Mouse (Mus musculus) lung, postnatal 0 days (tissue): Measurements from ENCODE around the gene Lsm4. TPM values are rescaled to one million over a fixed set of nuclear protein-coding genes. Genes with fewer than 3 reads are reported as not detected.

Experiments used
- ATAC-seq: fragments of 200-750 bp; cut with Nextera tagmentation; 2 replicates; pipeline ENCODE4 v1.8.0; 2017; ENCODE audit warnings: moderate library complexity
- DNase-seq: peaks from one replicate; pipeline ENCODE4 v3.0.0-alpha.2; 2016; ENCODE audit warnings: low spot score
- H3K27ac ChIP-seq: fragments of 300-500 bp; sonication (generic); 2 replicates; pipeline ENCODE4 v1.5.1; 2014; ENCODE audit warnings: antibody characterized with exemption, mild to moderate bottlenecking, low read length, mixed read lengths
- H3K27me3 ChIP-seq: fragments of 300-500 bp; sonication (generic); replicated peaks from 2 replicates; pipeline ENCODE4 v1.6.1; 2014; ENCODE audit warnings: low read length, mixed read lengths; ENCODE audit not compliant: insufficient read depth
- H3K36me3 ChIP-seq: fragments of 300-500 bp; sonication (generic); 2 replicates; pipeline ENCODE4 v1.6.1; 2014; ENCODE audit warnings: low read length, mixed read lengths; ENCODE audit not compliant: insufficient read depth
- H3K4me1 ChIP-seq: fragments of 300-500 bp; sonication (generic); 2 replicates; pipeline ENCODE4 v1.6.1; 2014; ENCODE audit warnings: antibody characterized with exemption, low read depth, low read length, mixed read lengths; ENCODE audit not compliant: insufficient read depth
- H3K4me2 ChIP-seq: fragments of 300-500 bp; sonication (generic); replicated peaks from 2 replicates; pipeline ENCODE4 v1.6.1; 2014; ENCODE audit warnings: low read depth, mild to moderate bottlenecking, low read length, moderate library complexity, mixed read lengths
- H3K4me3 ChIP-seq: fragments of 300-500 bp; sonication (generic); 2 replicates; pipeline ENCODE4 v1.5.1; 2014; ENCODE audit warnings: low read depth, low read length
- H3K9ac ChIP-seq: fragments of 300-500 bp; sonication (generic); replicated peaks from 2 replicates; pipeline ENCODE4 v1.6.1; 2014; ENCODE audit warnings: low read depth, mild to moderate bottlenecking
- H3K9me3 ChIP-seq: fragments of 300-500 bp; sonication (generic); 2 replicates; pipeline ENCODE4 v1.6.1; 2016; ENCODE audit warnings: low read length, mixed read lengths
- CTCF ChIP-seq: IDR thresholded peaks from 2 replicates; pipeline ENCODE4 v1.5.1; 2016; ENCODE audit warnings: antibody characterized with exemption, mild to moderate bottlenecking
- EP300 ChIP-seq: IDR thresholded peaks from 2 replicates; pipeline ENCODE4 v1.6.1; 2016; ENCODE audit warnings: antibody characterized with exemption, mild to moderate bottlenecking, control low read depth
- WGBS: fragments of 180-500 bp; shearing (Covaris S2); extraction: QIAGEN DNeasy Blood & Tissue Kit; methylation state at CpG from one replicate; pipeline ENCODE4 v1.1.7; 2014; 5-methylcytosine and 5-hydroxymethylcytosine counted together
- polyA plus RNA-seq: library from polyadenylated mRNA; unstranded; fragments of >200 nt; fragmentation: Nextera tagmentation; extraction: Ambion mirVana; gene quantifications from 2 replicates; pipeline ENCODE4 v1.2.1, GENCODE M21; 2015

The Lsm4 gene
- polyA plus RNA-seq, 1 experiment from 2014 or later = 104 TPM

- Histone ChIP-seq H3K4me1 (peaks cover 33% of the 10 kb centered on the region), H3K27ac (peak overlapping the region; percentile 94)
- TF ChIP-seq CTCF = no peak
- no peak for TF ChIP-seq EP300
Observed at GRCm38 (mm10) chr8:70695318-70696018, 22.4 kb downstream of the Lsm4 start.

GRCm38 (mm10) chr8:70696019-70696885, 23.2 kb downstream of the Lsm4 start:
- WGBS = 4% methylated on average over 31 of the region's 31 CpGs
- H3K4me2 ChIP-seq = peak overlapping the region; percentile 54
- H3K9me3 ChIP-seq = no peaks in the 10 kb centered on the region
- H3K27me3 ChIP-seq = no peaks in the 10 kb centered on the region
- ATAC-seq (0 out of 2 replicates have a peak, but pooled peaks have one; percentile 3), DNase-seq (peak; percentile 86)
- no peak for TF ChIP-seq EP300
- TF ChIP-seq CTCF = no peak
- H3K4me1 ChIP-seq = peaks cover 33% of the 10 kb centered on the region
- peak overlapping the region; percentile 2; the same call in 1 of the 2 replicates for H3K4me3 ChIP-seq
- H3K36me3 ChIP-seq = 0 out of 2 replicates have a peak, but pooled peaks cover 3% of the 10 kb centered on the region
- H3K27ac ChIP-seq = peak overlapping the region; percentile 94
- H3K9ac ChIP-seq = no peak overlapping the region

More at GRCm38 (mm10) chr8:70695318-70696018, 22.4 kb downstream of the Lsm4 start:
- WGBS = 31% methylated on average over 32 of the region's 32 CpGs
- no peak overlapping the region for H3K4me2 ChIP-seq
- no peaks in the 10 kb centered on the region for H3K9me3 ChIP-seq
- H3K9ac ChIP-seq = no peak overlapping the region
- DNase-seq (peak; percentile 78), ATAC-seq (no peak)
- no peak overlapping the region for H3K4me3 ChIP-seq
- no peaks in the 10 kb centered on the region for H3K36me3 ChIP-seq
- H3K27me3 ChIP-seq = no peaks in the 10 kb centered on the region

- Histone ChIP-seq H3K27me3 (no peaks in the 10 kb centered on the region), H3K9me3 (no peaks in the 10 kb centered on the region), H3K4me1 (peaks cover 35% of the 10 kb centered on the region), H3K4me2 (peak overlapping the region; percentile 54), H3K4me3 (0 out of 2 replicates have a peak overlapping the region, but pooled peaks have one; percentile 2), H3K27ac (peak overlapping the region; percentile 94), H3K36me3 (0 out of 2 replicates have a peak, but pooled peaks cover 7% of the 10 kb centered on the region), H3K9ac (no peak overlapping the region)
- TF ChIP-seq CTCF (no peak), EP300 (no peak)
- ATAC-seq = no peak
- 50% methylated on average over 4 of the region's 4 CpGs for WGBS
- no peak for DNase-seq
Observed at GRCm38 (mm10) chr8:70696946-70697345, 23.9 kb downstream of the Lsm4 start.

GRCm38 (mm10) chr8:70697366-70698250, 24.6 kb downstream of the Lsm4 start:
- Histone ChIP-seq H3K9ac (peak overlapping the region; percentile 50), H3K4me1 (peaks cover 32% of the 10 kb centered on the region), H3K4me3 (peak overlapping the region; percentile 98), H3K4me2 (peak overlapping the region; percentile 52), H3K27ac (peak overlapping the region; percentile 94), H3K36me3 (0 out of 2 replicates have a peak, but pooled peaks cover 7% of the 10 kb centered on the region), H3K9me3 (no peaks in the 10 kb centered on the region), H3K27me3 (no peaks in the 10 kb centered on the region)
- no peak for DNase-seq
- WGBS = 60% methylated on average over 12 of the region's 12 CpGs
- ATAC-seq = no peak
- TF ChIP-seq EP300 (0 out of 2 replicates have a peak, but pooled peaks have one; percentile 10), CTCF (no peak)

DNA sequence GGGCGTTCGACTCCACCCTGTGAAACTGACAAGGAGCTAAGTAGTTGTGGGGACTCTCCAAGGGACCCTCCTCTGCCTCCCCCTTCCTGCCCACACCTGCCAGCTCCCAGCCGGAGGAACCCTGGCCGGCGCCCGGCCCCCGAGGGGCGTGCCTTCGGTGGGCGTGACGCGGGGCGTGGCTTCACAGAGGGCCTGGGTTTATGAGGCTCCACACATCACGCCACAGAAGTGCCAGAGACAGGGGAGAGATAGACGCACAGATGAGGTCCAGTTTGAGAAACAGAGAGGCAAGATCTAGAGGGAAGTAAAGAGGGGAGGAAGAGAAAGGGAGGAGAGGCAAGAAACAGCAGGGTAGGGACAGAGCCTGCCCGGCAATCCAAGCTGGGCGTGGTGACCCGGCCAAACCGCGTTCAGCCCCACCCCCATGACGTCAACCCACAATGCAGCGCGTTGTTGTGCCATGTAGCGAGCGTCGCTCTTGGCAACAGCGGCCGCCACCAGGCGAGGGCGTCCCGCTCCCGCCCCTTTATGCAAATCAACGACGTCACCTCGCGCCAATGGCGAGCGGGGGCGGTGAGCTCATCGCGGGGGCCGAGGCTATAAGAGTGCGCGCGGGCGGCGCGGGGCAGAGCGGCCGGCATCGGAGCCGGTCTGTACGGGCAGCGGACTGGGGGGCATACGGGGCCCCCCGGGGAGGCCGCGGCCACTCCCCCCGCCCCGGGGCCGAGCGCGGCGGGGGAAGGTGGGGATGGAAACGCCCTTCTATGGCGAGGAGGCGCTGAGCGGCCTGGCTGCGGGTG, 25.5 kb downstream of the Lsm4 start, which contains the start of gene Jund:
TSS of gene Jund (plus strand) at position 640 of the 800 bp plus-strand sequence.
- Histone ChIP-seq H3K9me3 (no peaks in the 10 kb centered on the region), H3K27me3 (no peaks in the 10 kb centered on the region), H3K27ac (peak within 1 kb of the TSS; percentile 99), H3K4me2 (peak within 1 kb of the TSS; percentile 64), H3K36me3 (0 out of 2 replicates have a peak, but pooled peaks cover 7% of the 10 kb centered on the region), H3K4me1 (peaks cover 32% of the 10 kb centered on the region), H3K9ac (peak within 1 kb of the TSS; percentile 99), H3K4me3 (peak within 1 kb of the TSS; percentile 98)
- ATAC-seq (peak; percentile 87), DNase-seq (peak; percentile 99)
- TF ChIP-seq EP300 (peak; percentile 78), CTCF (peak; percentile 47)
- under 1% methylated on average over 52 of the region's 69 CpGs for WGBS
